Mouse (Mus musculus) kidney, embryonic 14.5 days (tissue): ENCODE results near the gene Git2. TPM values are rescaled to one million over a fixed set of nuclear protein-coding genes. Genes with fewer than 3 reads are reported as not detected.
A peak's percentile ranks its signal among the peaks of the same experiment; 100 is the strongest.

Experiments used
- ATAC-seq: fragments of 200-750 bp; cut with Nextera tagmentation; 2 replicates; pipeline ENCODE4 v1.8.0; 2017; ENCODE audit warnings: moderate number of reproducible peaks, mild to moderate bottlenecking, moderate TSS enrichment, moderate library complexity; ENCODE audit not compliant: low FRiP score, low TSS enrichment
- H3K27ac ChIP-seq: fragments of 300-500 bp; sonication (generic); 2 replicates; pipeline ENCODE4 v1.5.1; 2014; ENCODE audit warnings: low read depth, mild to moderate bottlenecking, low read length, moderate library complexity, mixed read lengths
- H3K27me3 ChIP-seq: fragments of 300-500 bp; sonication (generic); 2 replicates; pipeline ENCODE4 v1.6.1; 2014; ENCODE audit warnings: mild to moderate bottlenecking, low read length; ENCODE audit not compliant: control insufficient read depth, insufficient read depth
- H3K36me3 ChIP-seq: fragments of 300-500 bp; sonication (generic); 2 replicates; pipeline ENCODE4 v1.6.1; 2014; ENCODE audit warnings: low read length, mixed read lengths; ENCODE audit not compliant: control insufficient read depth, insufficient read depth
- H3K4me1 ChIP-seq: fragments of 300-500 bp; sonication (generic); 2 replicates; pipeline ENCODE4 v1.6.1; 2014; ENCODE audit warnings: low read length, mixed read lengths; ENCODE audit not compliant: control insufficient read depth, insufficient read depth
- H3K4me2 ChIP-seq: fragments of 300-500 bp; sonication (generic); replicated peaks from 2 replicates; pipeline ENCODE4 v1.6.1; 2014; ENCODE audit warnings: low read depth, mild to moderate bottlenecking, low read length
- H3K4me3 ChIP-seq: fragments of 300-500 bp; sonication (generic); 2 replicates; pipeline ENCODE4 v1.5.1; 2014; ENCODE audit warnings: mild to moderate bottlenecking, low read length
- H3K9ac ChIP-seq: fragments of 300-500 bp; sonication (generic); 2 replicates; pipeline ENCODE4 v1.6.1; 2014; ENCODE audit warnings: low read depth, mild to moderate bottlenecking, low read length, moderate library complexity
- H3K9me3 ChIP-seq: fragments of 300-500 bp; sonication (generic); 2 replicates; pipeline ENCODE4 v1.6.1; 2016; ENCODE audit warnings: low read length; ENCODE audit not compliant: control insufficient read depth
- WGBS: fragments of 180-500 bp; shearing (Covaris S2); extraction: QIAGEN DNeasy Blood & Tissue Kit; methylation state at CpG from one replicate; pipeline ENCODE4 v1.1.7; 2014; 5-methylcytosine and 5-hydroxymethylcytosine counted together
- polyA plus RNA-seq: library from polyadenylated mRNA; unstranded; fragments of >200 nt; fragmentation: Nextera tagmentation; extraction: Ambion mirVana; gene quantifications from 2 replicates; pipeline ENCODE4 v1.2.1, GENCODE M21; 2014

The Git2 gene
- polyA plus RNA-seq, 1 experiment from 2014 or later = 41.7 TPM

GRCm38 (mm10) chr5:114728160-114728559 is 47.2 kb downstream of the Git2 start:
- 88% methylated on average over 10 of the region's 10 CpGs for WGBS
- ATAC-seq = no peak
- Histone ChIP-seq H3K4me2 (no peak overlapping the region), H3K27me3 (no peaks in the 10 kb centered on the region), H3K27ac (no peak overlapping the region), H3K4me3 (no peak overlapping the region), H3K9me3 (no peaks in the 10 kb centered on the region; the same call in 1 of the 2 replicates), H3K4me1 (no peaks in the 10 kb centered on the region), H3K9ac (no peak overlapping the region), H3K36me3 (peaks cover 56% of the 10 kb centered on the region)

- no peak overlapping the region for H3K4me3 ChIP-seq
- H3K27me3 ChIP-seq = no peaks in the 10 kb centered on the region
- no peaks in the 10 kb centered on the region; the same call in 1 of the 2 replicates for H3K9me3 ChIP-seq
- ATAC-seq = no peak
- peaks cover 48% of the 10 kb centered on the region for H3K36me3 ChIP-seq
- WGBS = 93% methylated on average over 13 of the region's 13 CpGs
- peaks cover 21% of the 10 kb centered on the region; the same call in 1 of the 2 replicates for H3K4me1 ChIP-seq
- no peak overlapping the region for H3K4me2 ChIP-seq
- no peak overlapping the region for H3K27ac ChIP-seq
- H3K9ac ChIP-seq = no peak overlapping the region
Measured at GRCm38 (mm10) chr5:114722846-114723245, 52.5 kb downstream of the Git2 start.

- no peak overlapping the region for H3K27ac ChIP-seq
Measured at GRCm38 (mm10) chr5:114721969-114722368, 53.3 kb downstream of the Git2 start.

GRCm38 (mm10) chr5:114720784-114721183 is 54.5 kb downstream of the Git2 start:
- no peak overlapping the region for H3K9ac ChIP-seq
- H3K9me3 ChIP-seq = no peaks in the 10 kb centered on the region; the same call in 1 of the 2 replicates
- no peaks in the 10 kb centered on the region for H3K27me3 ChIP-seq
- H3K4me1 ChIP-seq = peaks cover 21% of the 10 kb centered on the region; the same call in 1 of the 2 replicates
- no peak overlapping the region for H3K4me2 ChIP-seq
- peak; percentile 75 for ATAC-seq
- no peak overlapping the region for H3K4me3 ChIP-seq
- peaks cover 56% of the 10 kb centered on the region for H3K36me3 ChIP-seq
- peak overlapping the region; percentile 67 for H3K27ac ChIP-seq
- WGBS = 50% methylated on average over 11 of the region's 11 CpGs

More at GRCm38 (mm10) chr5:114721969-114722368, 53.3 kb downstream of the Git2 start:
- Histone ChIP-seq H3K4me3 (no peak overlapping the region), H3K4me2 (no peak overlapping the region), H3K36me3 (peaks cover 51% of the 10 kb centered on the region), H3K27me3 (no peaks in the 10 kb centered on the region), H3K4me1 (peaks cover 21% of the 10 kb centered on the region; the same call in 1 of the 2 replicates), H3K9me3 (no peaks in the 10 kb centered on the region; the same call in 1 of the 2 replicates), H3K9ac (no peak overlapping the region)
- ATAC-seq = no peak
- WGBS = 90% methylated on average over 10 of the region's 10 CpGs

- H3K9ac ChIP-seq = no peak overlapping the region
- 90% methylated on average over 6 of the region's 6 CpGs for WGBS
- H3K36me3 ChIP-seq = peaks cover 64% of the 10 kb centered on the region
- H3K4me2 ChIP-seq = no peak overlapping the region
- H3K4me1 ChIP-seq = peaks cover 21% of the 10 kb centered on the region; the same call in 1 of the 2 replicates
- no peak for ATAC-seq
- no peaks in the 10 kb centered on the region for H3K27me3 ChIP-seq
- peak overlapping the region; percentile 60; the same call in 1 of the 2 replicates for H3K27ac ChIP-seq
- no peaks in the 10 kb centered on the region; the same call in 1 of the 2 replicates for H3K9me3 ChIP-seq
- H3K4me3 ChIP-seq = no peak overlapping the region
Measured at GRCm38 (mm10) chr5:114719928-114720270, 55.4 kb downstream of the Git2 start.

- no peak overlapping the region for H3K9ac ChIP-seq
- H3K27ac ChIP-seq = peak overlapping the region; percentile 60; the same call in 1 of the 2 replicates
- WGBS = 74% methylated on average over 20 of the region's 20 CpGs
- no peak overlapping the region for H3K4me3 ChIP-seq
- H3K27me3 ChIP-seq = no peaks in the 10 kb centered on the region
- no peak overlapping the region for H3K4me2 ChIP-seq
- no peaks in the 10 kb centered on the region; the same call in 1 of the 2 replicates for H3K9me3 ChIP-seq
- peaks cover 71% of the 10 kb centered on the region for H3K36me3 ChIP-seq
- ATAC-seq = peak; percentile 19; the same call in 1 of the 2 replicates
- peaks cover 21% of the 10 kb centered on the region; the same call in 1 of the 2 replicates for H3K4me1 ChIP-seq
Measured at GRCm38 (mm10) chr5:114719003-114719927, 56.1 kb downstream of the Git2 start.

GRCm38 (mm10) chr5:114718483-114718882 is 56.8 kb downstream of the Git2 start:
- ATAC-seq = no peak
- peaks cover 21% of the 10 kb centered on the region; the same call in 1 of the 2 replicates for H3K4me1 ChIP-seq
- H3K9ac ChIP-seq = no peak overlapping the region
- no peaks in the 10 kb centered on the region for H3K27me3 ChIP-seq
- WGBS = 87% methylated on average over 13 of the region's 13 CpGs
- H3K36me3 ChIP-seq = peaks cover 79% of the 10 kb centered on the region
- H3K4me3 ChIP-seq = no peak overlapping the region
- no peak overlapping the region for H3K4me2 ChIP-seq
- H3K9me3 ChIP-seq = no peaks in the 10 kb centered on the region
- H3K27ac ChIP-seq = no peak overlapping the region

GRCm38 (mm10) chr5:114717937-114718336 is 57.4 kb downstream of the Git2 start:
- no peak overlapping the region for H3K9ac ChIP-seq
- H3K4me3 ChIP-seq = no peak overlapping the region
- WGBS = 86% methylated on average over 8 of the region's 8 CpGs
- no peaks in the 10 kb centered on the region for H3K27me3 ChIP-seq
- no peaks in the 10 kb centered on the region for H3K9me3 ChIP-seq
- ATAC-seq = no peak
- H3K4me1 ChIP-seq = peaks cover 21% of the 10 kb centered on the region; the same call in 1 of the 2 replicates
- peaks cover 84% of the 10 kb centered on the region for H3K36me3 ChIP-seq
- H3K4me2 ChIP-seq = no peak overlapping the region
- no peak overlapping the region for H3K27ac ChIP-seq

GRCm38 (mm10) chr5:114717292-114717691 is 58.0 kb downstream of the Git2 start:
- Histone ChIP-seq H3K4me3 (no peak overlapping the region), H3K4me1 (peaks cover 21% of the 10 kb centered on the region; the same call in 1 of the 2 replicates), H3K9ac (no peak overlapping the region), H3K36me3 (peaks cover 85% of the 10 kb centered on the region), H3K27ac (no peak overlapping the region), H3K27me3 (no peaks in the 10 kb centered on the region), H3K9me3 (no peaks in the 10 kb centered on the region), H3K4me2 (no peak overlapping the region)
- WGBS = 85% methylated on average over 12 of the region's 12 CpGs
- ATAC-seq = no peak
